Mouse (Mus musculus) bone marrow macrophage, adult 2 months (primary cell): ENCODE results near the gene Thoc5.

Experiments used
- CTCF ChIP-seq: IDR thresholded peaks from 2 replicates; pipeline ENCODE4 v1.5.1; 2012; ENCODE audit warnings: low read depth, mild to moderate bottlenecking, low read length, moderate library complexity
- POLR2A ChIP-seq: IDR thresholded peaks from 2 replicates; pipeline ENCODE4 v1.6.1; 2012; ENCODE audit warnings: mild to moderate bottlenecking, low read depth, low read length, borderline replicate concordance

GRCm38 (mm10) chr11:4921751-4922150, 26.6 kb downstream of the Thoc5 start:
- no peak for TF ChIP-seq POLR2A
- no peak for TF ChIP-seq CTCF
